Mouse (Mus musculus): Measurements from ENCODE around the gene Cmtm4. TPM values are rescaled to one million over a fixed set of nuclear protein-coding genes. Genes with fewer than 3 reads are reported as not detected.

Cmtm4 gene
- total RNA-seq (2021) (10 to 100 TPM; 31.1 to 53.2 TPM), polyA plus RNA-seq (2012; rRNA removed) (19.1 and 19.5 TPM in 2 replicates)
- long read RNA-seq, full-length matches to known transcripts, result 5 of 8 reads
- long read RNA-seq, partial matches to known transcripts, result 0 of 8 reads
- long read RNA-seq, other reads (novel, unspliced or antisense), result 3 of 8 reads

DNA sequence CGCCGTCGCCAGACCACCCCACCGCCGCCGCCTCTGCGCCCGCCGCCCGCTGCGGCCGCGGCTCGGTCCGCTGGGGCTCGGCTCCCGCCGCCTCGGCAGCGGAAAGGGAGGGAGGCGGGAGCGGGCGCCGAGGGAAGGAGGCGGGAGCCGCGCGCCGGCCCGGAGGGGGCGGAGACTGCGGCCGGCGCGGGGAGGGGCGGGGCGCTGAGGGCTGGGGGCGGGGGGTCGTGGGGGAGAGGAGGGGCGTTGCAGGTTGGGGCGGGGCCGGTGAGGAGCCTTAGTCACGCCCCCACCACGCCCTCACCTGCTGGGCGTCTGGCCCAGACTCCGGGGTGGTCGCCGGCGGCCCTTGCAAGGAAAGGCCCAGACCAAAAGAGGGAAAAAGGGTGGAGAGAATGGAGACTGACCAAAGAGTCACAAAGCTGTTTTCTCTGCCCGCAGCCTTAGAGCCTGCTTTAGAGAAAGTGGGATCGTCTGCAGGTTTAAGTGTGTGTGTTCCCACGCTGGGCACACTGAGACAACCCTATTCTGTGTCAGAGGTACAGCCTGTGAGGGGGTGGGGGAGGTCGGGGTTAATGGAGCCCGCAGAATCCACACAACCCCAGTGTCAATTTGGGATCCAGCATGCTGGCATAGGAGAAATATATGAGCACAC is at the start of gene Cmtm4:
Gene Cmtm4, minus strand, starts transcription at position 105 of the 655 bp plus-strand sequence.
- DNase-seq, result peak; percentile 82

DNA sequence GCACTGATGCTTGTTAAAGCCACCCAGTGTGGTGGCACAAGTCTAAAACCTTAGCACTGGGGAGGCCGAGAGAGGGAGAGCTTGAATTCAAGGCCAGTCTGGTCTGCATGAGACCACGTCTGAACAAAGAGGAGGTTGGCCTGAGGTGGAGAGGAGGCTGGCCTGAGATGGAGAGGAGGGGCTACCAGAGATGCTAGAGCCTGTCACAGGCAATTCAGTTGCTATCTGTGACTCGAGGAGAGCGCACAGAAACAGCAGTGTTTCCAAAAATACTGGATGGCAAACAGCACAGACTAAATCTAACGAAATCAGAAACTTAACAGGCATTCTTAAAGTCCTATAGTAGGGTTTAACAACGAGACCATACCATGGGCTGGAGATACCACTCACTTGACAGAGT is 49.6 kb upstream of the Cmtm4 start:
- DNase-seq, result no peak

DNA sequence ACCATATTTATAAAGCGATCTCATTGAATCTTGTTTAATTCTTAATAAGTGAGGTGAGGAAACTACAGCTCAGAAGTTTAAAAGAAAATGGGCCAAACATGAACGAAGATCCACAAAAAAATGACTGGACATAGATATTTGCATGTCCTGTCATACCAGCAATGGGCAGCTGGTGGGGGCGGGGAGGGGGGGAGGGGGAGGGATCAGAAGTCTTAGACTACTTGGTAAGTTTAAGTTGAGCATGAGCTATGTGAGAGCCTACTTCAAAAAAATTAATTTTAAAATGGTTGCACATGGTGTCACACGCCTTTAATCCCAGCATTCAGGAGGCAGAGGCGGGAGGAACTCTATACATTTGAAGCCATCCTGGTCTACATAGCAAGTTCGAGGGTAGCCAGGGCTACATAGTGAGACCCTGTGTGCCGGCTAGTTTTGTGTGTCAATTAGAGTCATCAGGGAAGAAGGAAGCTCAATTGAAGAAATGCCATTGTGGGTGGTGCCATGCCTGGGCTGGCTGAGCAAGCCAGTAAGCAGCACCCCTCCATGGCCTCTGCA is 47.6 kb upstream of the Cmtm4 start:
- no peak for DNase-seq

DNA sequence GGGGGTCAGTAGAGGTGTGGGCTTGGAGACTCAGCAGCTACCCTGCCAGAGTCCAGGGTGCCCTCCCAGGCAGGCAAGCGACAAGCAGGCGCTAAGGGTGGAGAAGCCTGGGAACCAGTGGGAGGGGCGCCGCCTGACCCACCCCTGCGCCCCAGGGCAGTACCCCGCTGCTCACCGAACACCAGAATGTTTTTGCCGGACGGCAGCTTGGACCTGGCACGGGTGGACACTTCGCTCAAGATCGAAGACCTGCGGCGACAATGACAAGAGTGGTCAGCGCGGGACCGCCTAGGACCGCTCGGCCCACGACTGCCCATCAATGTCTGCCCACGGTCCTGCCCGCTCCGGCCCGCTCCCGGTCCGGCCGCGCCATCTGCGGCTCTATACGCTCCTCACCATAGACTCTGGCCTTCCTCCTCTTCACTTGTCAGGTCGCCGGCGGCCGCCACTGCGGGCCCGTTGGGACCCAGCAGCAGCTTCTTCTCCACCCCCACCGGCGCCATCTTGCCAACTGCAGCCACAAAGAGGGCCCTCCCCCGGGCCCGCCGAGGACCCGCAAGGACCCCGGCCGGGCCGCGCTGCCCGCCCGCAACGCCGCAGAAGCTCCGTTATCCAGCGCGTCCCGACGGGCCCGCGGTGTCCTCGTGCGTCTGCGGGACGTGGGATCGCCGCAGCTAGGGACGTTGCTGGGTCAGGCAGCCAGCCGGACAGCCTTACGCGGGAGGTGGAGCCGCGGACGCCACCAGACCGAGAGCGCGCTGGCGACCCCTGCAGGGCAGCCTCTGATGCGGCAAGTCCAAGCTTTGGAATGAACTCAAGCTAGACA is 46.9 kb upstream of the Cmtm4 start, which contains the start of gene Dync1li2:
Gene Dync1li2, minus strand, starts transcription at position 749 of the 826 bp plus-strand sequence.
- DNase-seq, result peak; percentile 94

DNA sequence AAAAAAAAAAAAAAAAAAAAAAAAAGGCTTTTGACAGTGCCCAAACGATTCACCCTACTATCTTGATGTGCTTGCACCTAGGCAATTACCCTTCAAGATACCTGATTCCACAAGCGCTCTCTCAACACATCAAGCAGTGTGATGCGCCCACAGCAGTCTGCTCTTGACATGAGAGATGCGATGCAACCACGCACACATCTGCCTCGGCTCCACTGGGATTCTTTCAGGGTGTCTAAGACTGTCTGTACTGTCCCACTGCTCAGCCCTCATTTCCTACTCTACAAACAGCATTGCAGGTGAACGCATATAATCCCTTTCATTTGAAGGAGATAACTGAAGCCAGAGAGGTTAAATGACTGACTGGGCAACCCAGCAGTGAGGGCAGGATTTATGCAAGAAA is 46.0 kb upstream of the Cmtm4 start:
- DNase-seq, result no peak

DNA sequence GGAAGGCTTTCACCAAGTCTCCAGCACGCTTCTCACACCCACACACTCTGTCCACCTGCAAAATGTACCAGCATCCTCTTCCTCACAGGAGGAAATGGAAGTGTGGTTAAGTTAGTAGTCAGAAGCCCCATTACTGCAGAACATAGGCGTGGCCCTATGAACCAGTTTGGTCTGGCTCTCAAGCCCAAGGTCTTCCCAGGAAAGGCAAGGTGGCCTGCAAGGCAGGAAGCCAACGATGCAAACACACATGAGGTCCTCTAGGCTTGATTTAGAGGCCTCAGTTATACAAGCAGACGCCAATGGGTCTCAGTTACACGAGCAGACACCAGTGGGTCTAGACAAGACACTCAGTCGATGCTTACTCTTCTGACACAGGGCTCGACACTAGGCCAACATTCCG is 43.9 kb upstream of the Cmtm4 start:
- DNase-seq, result no peak

DNA sequence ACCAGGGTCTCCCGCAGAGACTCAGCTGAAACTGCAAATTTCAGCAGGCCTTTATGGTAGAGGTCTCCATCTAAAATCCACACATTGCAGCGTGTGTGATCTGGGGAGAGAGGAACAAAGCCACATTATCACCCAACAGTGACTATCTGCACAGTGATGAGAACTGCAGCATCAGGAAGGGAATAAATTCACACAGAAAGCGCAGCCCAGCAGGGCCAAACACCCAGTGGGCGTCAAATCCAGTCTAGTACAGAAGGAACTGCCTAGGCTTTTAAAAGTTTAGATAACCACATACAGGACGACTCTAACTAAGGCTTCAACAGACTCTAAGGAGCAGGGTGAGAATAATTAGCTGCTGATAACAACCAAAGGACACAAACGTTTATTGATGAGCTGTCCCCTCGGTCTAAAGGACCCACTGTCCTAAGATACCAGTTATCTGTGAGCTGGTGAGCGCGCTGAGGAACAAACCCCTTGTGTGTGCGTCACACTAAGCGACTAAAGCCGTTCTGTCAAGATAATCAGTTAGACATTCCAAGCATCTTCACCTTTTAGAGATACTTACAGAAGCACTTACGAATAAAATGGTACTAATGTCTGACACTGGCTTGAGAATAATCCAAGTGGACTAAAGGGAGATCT is 42.0 kb upstream of the Cmtm4 start:
- DNase-seq, result no peak

DNA sequence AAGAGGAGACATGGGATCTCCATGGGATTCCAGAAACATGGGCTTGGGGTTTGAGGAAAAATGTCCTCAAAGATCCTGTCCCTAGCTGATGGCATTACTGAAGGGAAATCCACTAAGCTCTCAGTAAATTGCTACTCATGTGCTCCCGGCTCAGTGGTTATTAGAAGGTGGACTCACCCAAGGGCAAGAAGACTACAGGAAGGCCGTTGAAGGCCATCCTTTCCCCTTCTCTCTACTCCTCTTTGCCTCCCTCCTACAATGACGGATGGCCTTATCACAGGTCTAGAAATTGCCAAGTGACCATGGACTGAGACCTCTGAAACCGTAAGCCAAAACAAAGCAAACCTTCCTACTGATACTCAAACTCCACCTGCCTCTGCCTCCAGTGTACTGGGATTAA is 41.0 kb upstream of the Cmtm4 start:
- DNase-seq, result no peak

DNA sequence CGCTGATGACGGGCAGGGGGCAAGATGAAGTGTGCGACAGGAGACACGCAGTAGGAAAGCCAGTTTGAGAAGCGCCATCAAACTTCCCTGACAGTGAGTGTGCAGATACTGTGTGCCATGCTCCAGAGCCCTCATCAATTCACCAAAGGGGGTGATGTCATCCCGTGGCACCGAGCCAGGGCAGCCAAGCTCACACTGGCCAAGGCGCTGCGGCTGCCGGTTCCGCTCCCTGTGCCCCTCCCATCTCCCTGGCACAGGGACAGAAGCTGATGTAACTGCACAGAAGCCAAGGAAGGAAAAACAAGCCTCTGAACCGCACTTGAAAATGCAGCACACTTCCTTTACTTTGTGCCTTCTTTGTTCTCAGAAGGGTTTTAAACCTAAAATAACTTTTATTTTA is 40.4 kb upstream of the Cmtm4 start:
- peak; percentile 100 for DNase-seq

DNA sequence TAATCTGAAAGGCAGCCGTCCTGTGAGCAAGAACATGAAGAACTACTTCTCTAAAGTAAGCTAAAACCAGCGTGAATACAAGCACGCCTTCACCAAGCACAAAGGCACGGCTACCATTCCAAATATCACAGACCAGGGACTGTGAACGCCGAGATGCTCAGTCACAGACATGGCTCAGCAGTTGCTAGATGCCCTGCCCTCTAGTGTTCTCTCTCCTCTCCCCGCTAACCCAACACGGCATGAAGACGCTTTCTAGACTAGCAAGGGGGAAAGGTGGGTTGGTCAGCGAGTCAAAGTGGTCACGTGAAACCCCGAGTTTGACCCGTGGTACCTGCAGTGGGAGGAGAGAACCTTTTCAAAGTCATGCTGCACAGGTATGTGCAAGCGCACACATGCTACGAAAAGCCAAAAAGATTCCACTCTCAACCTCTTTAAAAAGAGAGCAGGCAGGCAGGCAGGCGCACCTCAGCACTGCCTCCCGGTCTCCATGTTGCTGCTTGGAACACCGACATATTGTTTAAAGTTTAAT is 39.3 kb upstream of the Cmtm4 start:
- peak; percentile 7 for DNase-seq

DNA sequence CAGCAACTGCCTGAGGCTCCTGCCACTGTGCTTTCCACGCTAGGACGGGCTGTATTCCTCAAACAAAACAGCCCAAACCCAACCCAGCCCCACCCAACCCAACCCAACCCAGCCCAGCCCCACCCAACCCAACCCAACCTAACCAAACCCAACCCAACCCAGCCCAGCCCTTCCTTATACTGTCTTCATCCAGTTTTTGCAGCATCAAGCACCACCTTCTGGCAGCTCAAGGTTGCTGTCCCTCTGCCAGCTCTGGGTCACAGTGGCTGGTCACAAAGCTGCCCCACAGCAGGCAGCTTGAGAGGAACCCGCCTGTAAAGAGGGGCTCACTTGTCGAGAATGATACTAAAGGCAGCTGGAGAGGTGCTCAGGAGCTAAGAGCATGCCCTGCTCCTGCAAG is 38.7 kb upstream of the Cmtm4 start:
- DNase-seq, result peak; percentile 82

DNA sequence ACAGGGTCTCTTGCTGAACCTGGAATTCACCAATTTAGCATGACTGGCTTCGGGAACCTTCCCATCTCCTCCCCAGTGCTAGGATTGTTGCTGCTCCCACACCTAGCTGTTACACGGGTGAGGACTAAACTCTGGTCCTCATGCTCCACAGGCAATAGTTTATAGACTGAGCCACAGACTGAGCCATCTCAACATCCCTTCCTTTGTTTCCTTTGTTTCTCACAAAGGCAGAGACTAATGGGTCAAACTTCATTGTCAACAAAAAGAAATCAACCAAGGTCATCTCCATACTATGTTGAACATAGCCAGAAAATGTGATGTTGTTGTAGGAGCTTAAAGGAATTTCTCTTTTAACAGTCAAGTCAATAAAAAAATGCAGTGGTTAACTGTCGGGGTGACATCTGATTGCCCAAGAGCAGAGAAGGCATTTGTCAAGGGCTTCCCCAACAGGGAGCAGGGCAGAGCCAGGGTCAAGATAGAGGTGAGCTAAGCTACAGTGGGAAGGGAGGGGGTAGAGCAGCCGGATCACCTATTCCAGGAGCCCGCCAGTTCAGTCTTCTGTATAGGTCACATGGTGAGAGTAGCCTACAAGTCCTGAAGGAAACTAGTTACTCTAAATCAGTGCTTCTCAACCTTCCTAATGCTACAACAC is 37.7 kb upstream of the Cmtm4 start:
- peak; percentile 29 for DNase-seq

DNA sequence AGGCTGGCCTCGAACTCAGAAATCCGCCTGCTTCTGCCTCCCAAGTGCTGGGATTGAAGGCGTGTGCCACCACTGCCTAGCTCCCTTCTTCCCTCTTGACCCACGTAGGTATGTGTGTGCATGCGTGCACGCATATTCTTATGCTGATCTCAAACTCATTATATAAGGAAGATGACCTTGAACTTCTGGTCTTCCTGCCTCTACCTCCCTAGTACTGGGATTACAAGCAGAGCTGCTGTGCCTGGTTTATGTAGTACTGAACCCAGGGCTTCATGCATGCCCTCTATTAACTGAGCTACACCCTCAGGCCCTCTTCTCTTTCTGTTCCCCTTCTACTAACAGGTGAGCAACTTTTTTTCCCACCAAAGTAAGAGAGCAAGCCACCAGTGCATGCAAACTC is 37.0 kb upstream of the Cmtm4 start:
- no peak for DNase-seq

DNA sequence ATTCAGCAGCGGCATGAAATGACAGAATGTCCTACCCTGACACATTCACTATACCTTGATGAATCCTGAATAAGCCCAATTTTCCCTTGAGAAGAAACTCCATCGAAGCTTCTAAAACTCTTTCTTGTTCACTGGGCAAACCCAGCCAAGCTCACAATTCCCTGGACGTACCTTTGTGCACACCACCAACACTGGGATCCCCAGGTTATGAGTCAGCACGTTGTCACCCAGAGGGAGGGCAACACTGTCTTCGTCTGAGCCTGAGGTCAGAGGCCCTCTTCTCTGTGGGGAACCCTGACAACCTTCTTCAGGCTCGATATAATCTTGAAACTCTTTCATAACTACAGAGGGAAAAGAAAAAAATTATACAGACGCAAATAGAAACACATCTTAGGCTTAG is 34.6 kb upstream of the Cmtm4 start:
- DNase-seq, result peak; percentile 39

DNA sequence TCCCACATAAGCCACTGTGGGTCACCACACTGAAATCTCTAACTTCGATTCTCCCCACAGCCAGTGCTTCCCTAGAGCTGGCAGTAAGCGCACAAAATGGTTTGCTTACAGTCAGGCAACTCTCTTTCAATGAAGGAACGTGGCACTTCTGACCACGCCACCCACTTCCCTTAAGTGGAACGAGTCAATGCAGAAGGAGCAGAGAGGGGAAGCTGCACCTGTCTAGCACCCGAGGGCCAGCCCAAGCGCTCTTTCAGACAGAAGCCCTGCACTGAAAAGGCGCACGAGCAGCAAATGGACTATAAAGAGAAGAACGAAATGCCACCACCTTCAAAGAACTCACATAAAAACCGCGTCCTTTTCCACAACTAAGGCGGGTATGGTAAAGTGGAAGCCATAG is 32.1 kb upstream of the Cmtm4 start:
- DNase-seq, result no peak

DNA sequence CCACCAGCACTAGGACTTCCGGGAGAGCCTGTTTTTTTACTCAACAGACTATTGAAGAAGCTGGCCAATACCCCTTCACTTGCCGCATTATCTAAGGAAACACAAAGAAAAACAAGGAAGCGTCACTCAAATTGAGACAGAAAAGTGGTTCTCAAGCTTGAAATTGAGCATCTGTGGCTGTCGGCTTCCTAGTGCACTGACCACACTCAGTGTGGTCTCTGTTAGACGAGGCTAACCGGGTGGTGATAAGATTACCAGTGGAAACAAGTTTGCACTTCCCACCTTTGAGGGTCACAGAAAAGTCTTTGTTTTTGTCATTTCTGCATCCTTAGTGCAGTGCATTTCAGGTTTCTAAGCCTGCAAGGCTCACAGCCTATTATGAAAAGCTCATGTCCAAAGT is 26.7 kb upstream of the Cmtm4 start:
- DNase-seq, result no peak

DNA sequence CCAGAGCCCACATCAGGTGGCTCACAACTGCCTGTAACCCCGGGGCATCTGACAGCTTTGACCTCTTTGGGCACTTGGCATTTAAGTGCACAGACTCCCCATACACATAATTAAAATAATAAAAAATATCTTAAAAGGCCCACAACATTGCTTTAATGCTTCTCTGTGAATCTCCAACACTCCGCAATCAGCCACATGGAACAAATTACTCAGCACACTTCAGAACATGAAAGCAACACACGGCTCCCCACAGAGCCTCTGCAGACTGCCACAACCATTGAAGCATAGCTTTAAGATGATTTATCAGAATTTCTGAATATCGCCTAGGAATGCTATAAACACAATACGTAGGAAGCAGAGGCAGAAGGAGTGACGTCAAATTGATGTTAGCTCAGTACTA is 20.4 kb upstream of the Cmtm4 start:
- no peak for DNase-seq

DNA sequence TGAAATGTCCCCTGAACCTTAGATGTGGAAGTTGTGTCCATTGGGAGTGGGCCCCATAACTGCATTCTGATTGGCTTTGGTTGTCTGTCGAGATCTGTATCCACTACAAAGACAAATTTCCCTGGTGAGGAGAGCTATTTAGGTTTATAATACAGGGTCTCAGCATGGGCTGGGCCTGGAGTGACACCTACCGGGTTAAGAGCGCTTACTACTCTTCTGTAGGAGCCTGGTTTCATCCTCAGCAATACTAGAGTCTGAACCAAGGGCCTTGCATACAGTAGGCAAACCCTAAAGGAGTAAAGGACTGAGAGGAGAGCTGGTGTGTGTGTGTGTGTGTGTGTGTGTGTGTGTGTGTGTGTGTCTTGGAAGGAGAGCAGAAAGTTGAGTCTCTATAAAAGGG is 18.6 kb upstream of the Cmtm4 start:
- DNase-seq, result no peak

DNA sequence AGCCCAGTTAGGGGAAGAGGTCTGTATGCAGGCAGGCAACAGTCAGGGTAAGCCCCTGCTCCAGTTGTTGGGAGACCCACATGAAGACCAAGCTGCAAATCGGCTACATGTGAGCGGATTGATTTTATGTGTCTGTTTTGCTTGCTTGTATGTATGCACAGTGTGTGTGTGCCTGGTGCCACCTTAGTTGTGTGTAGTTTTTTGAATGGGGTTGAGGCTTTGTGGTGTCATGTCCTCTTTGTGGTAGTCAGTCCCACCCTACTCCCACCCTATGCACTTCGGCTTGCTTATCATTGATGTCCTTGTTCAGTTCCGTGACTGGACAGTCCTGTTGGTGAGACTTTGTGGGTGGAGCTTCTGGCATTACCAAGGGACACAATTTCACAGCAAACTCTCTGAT is 18.2 kb upstream of the Cmtm4 start:
- peak; percentile 28 for DNase-seq

DNA sequence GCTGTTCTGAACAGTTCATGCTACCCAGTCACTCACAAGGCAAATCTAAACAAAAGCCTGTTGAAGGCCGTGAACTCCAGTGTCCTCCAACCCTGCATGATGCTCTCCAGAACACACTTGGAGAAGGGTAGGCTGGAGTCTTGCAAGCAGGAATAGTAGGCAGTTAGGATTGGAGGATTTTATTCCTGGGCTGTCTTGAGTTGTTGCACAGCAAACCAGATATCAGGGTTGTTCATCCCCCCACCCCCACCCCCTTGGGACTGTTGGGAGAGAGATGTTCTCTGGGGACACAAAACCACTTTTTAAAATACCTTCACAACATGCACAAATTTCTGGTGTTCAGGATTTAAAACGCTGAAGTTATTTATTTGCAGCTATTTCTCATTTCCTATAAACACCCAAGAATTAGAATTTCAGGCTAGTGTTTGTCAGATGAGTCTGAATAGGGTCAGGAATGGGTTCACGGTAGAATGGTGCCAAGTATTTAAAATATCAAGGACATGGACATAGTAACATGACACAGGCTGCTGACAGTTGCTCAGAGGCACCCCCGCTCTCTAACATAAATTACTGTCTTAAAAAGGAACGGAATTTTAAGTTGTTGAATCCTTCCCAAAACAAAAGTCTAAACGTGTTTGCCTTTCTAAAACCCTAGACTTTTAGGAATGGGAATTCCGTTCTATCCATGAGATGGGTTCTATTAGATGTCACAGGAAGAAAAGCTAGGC is 17.4 kb upstream of the Cmtm4 start:
- peak; percentile 49 for DNase-seq

DNA sequence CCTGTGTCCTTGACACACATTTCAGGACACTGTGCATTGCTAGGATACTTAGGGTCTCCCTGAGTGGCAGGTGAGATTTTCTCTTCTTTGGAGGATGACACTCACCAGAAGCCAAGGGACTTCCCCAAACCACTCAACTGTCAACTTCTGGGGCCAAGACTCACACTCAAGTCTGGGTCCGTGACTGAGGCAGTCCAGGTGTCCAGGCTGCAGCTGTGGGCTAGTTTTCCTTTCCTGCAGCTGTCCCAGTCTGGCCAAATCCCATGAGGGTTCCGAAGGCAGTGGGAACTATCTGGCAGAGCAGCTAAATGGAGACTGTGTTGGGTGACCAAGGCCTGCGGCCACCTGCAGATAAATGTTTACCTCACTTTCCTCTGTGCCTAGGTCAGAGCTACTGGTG is 16.4 kb upstream of the Cmtm4 start:
- DNase-seq, result no peak

Measured in adrenal gland, adult 2 months (tissue).